Mouse (Mus musculus) testis, adult 2 months (tissue): Measurements from ENCODE around the gene Manba.

Experiments
- CTCF ChIP-seq: fragments of 200-500 bp; IDR thresholded peaks from 2 replicates; pipeline ENCODE4 v1.5.1; 2012; ENCODE audit warnings: low read depth, mild to moderate bottlenecking, inconsistent platforms, low read length, moderate library complexity; ENCODE audit not compliant: control insufficient read depth, insufficient read depth, insufficient replicate concordance
- POLR2A ChIP-seq: fragments of 200-500 bp; IDR thresholded peaks from 2 replicates; pipeline ENCODE4 v1.6.1; 2012; ENCODE audit warnings: low read depth, mild to moderate bottlenecking, inconsistent platforms, low read length, moderate library complexity; ENCODE audit not compliant: control insufficient read depth

DNA sequence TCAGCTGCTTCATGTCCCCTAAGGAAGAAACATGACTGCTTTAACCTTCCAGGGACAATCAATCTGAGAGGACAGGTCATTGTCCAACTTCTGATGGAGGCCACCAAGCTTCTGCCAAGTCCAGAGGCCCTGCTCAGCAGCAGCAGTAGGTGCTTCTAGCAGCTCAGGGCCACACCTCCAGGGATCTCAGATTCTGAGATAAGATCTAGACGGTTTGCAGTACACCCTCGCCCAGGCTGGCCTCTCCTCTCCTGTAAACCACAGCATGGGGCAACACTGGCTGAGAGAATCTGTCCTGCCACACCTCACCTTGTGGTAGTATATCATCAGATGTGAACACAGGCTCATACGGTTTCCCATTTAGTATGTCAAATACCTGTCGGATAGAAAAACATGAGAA lies 105.1 kb downstream of the Manba start:
- TF ChIP-seq CTCF (no peak), POLR2A (no peak)
